Mouse (Mus musculus): ENCODE results near the gene Dad1. TPM values are rescaled to one million over a fixed set of nuclear protein-coding genes. Genes with fewer than 3 reads are reported as not detected.

Gene Dad1
- polyA plus RNA-seq, 1 experiment: 625 TPM

DNA sequence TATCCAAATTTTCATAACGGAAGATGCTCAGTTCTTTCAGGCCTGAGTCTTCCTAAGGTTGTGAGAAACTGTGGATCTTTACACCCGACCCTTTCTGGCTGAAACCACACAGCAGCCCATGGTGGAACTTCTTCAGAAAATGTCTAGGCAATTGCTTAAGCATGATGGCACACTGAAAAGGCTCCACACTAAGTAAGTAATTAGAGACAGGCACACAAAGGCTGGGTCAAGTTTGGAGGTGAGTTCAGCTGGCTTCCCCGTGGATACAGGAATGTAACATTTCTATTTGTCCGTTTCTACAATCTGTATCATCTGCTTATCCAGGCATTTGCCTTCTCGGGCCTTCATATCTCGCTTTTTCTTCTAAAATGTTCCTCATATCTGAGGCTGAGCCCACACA is 66.7 kb downstream of the Dad1 start:
- Histone ChIP-seq H3K4me3 (ENCODE audit: control insufficient read depth, low read depth, low read length) (no peak overlapping the region), H3K4me1 (ENCODE audit: control insufficient read depth, insufficient read depth, low read length) (no peaks in the 10 kb centered on the region), H3K36me3 (ENCODE audit: control insufficient read depth, insufficient read depth, low read length) (no peaks in the 10 kb centered on the region), H3K27me3 (ENCODE audit: control insufficient read depth, insufficient read depth, low read length) (no peaks in the 10 kb centered on the region), H3K27ac (ENCODE audit: control insufficient read depth, insufficient read depth, low read depth, low read length) (no peak overlapping the region)
- TF ChIP-seq CTCF (IDR thresholded peaks at IDR 0.05; ENCODE audit: control insufficient read depth, insufficient read depth, insufficient replicate concordance, low read depth, low read length) (no peak), POLR2A (IDR thresholded peaks at IDR 0.05; ENCODE audit: control insufficient read depth, low read depth, low read length) (no peak)

Other genes with a start within 250 kb of the Dad1 start
- 212 and 237 TPM in 2 replicates for gene Abhd4, start 84 bp upstream of the Dad1 start, polyA plus RNA-seq (2012; rRNA removed)
- gene Olfr49, start 30.8 kb upstream of the Dad1 start, polyA plus RNA-seq (2012; rRNA removed): not detected in 2 replicates
- gene Oxa1l, start 106.7 kb upstream of the Dad1 start, polyA plus RNA-seq (2012; rRNA removed): 28.0 and 28.6 TPM in 2 replicates
- 17.7 and 19.5 TPM in 2 replicates for gene Slc7a7, start 163.7 kb upstream of the Dad1 start, polyA plus RNA-seq (2012; rRNA removed)
- gene Mrpl52, start 172.8 kb upstream of the Dad1 start, polyA plus RNA-seq (2012; rRNA removed): 85.4 and 140 TPM in 2 replicates
- 16.8 and 17.4 TPM in 2 replicates for gene Mmp14, start 177.5 kb upstream of the Dad1 start, polyA plus RNA-seq (2012; rRNA removed)
- 13.8 and 15.6 TPM in 2 replicates for gene Lrp10, start 210.0 kb upstream of the Dad1 start, polyA plus RNA-seq (2012; rRNA removed)
- gene Rem2, start 222.0 kb upstream of the Dad1 start, polyA plus RNA-seq (2012; rRNA removed): 0.25 and 0.28 TPM in 2 replicates